Mouse (Mus musculus) frontal cortex, postnatal 25 days (tissue): ENCODE data around the gene Hsdl2.
A peak's percentile ranks its signal among the peaks of the same experiment; 100 is the strongest.

Experiments
- DNase-seq, 2 experiments: peaks; one replicate each; pipeline ENCODE4 v3.0.0; 2022; ENCODE audit warnings: low spot score in 2 of 2

Hsdl2 gene

DNA sequence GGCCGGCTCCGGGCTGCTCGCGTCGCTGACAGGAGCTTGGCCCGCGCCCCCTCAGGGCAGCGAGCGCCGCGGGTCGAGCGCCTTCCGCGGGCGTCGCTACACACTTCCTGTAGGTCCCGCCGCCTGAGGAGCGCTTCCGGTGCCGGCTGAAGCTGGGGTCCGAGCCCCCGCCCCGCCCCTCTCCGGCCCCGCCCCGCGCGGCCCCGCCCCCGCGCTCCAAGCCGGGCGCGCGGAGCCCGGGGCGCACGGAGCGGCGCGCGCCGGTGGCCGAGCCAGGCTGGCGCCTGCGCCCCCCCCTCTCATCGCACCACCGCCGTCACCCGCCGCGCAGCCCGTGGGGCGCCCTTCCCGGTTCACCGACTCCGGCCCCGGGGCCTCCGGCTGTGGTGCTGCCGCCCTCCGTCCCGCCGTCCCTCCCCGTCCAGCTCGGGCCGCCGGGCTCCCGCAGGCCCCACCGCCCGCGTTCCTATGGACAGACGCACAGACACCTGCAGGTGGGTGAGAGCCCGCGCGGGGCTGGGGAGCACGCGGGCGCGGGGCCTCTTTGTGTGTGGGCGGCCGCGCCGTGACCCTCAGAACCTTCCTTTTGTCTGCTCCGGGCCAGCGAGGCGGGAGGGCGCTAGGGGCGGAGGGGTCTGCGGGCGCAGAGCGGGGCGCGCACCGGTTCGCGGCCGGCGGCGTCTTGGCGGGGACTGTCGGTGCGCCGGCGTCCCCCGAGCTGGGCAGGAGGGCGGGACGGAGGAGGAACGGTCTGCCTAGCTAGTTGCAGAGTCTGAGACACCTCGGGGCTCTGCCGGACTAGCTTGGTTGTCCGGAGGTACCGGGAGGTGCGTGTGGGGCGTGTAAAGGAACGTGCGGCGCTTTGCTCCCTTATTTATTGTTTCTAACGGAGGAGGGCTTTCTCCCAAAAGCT is 44.9 kb downstream of the Hsdl2 start, which contains the start of gene E130308A19Rik:
E130308A19Rik (plus strand) TSS at position 214 of the 913 bp plus-strand sequence.
- DNase-seq: peak; percentile 17 to 33

DNA sequence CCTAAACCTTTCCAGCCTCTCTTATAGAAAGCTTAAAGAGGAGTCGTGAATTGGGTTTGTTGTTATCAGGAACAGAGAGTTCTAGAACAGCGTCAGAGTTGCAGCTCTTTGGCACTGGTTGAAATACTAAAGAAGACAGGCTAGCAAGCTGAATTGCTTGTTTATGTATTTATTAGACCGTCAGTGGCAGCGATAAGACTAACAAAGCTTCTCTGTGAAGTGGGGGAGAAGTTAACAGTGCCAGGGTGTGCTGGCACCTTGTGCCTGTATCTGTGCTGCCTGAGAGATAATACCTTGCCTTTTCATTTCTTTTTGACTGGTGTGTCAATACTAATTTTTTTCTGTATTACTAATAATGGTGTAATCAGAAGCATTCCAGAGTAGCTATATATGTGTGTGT is 46.9 kb downstream of the Hsdl2 start:
- DNase-seq: no peak

DNA sequence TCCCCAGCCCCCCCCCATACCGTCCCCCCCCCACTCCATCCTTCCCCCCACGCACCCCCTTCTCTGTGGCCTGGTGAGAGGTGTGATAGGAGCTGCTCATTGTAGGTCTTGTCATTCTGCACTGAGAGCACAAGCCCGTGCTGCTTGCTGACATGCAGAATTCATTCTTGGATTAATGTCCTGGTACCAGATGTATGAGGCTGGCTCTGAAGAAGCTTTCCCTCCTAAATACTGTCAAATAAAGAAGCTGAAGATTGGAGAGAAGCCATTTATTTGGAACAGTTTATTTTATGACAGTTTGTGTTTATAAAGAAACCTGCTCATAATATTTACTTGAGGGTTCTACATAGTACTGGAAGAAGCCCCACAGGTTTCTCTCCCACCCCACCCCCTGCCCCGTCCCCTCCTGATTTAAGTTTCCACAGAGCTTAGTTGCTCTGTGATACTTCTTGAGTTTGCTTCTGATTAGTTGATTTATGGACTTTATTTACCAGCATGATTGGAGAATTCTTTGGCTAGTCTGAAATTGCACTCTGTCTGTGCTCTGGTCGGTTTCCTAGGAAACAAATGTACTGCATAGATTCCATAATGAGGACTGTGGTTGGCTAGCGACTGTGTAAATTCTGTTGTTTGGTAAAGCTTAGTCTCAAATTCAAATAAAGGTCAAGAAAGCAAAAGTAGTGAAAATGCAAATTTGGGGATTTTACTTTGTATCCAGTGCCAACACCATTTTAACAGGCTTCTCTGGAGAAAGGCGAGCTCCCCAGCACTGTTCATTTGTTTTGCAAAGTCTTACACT is 47.9 kb downstream of the Hsdl2 start:
- DNase-seq: no peak

DNA sequence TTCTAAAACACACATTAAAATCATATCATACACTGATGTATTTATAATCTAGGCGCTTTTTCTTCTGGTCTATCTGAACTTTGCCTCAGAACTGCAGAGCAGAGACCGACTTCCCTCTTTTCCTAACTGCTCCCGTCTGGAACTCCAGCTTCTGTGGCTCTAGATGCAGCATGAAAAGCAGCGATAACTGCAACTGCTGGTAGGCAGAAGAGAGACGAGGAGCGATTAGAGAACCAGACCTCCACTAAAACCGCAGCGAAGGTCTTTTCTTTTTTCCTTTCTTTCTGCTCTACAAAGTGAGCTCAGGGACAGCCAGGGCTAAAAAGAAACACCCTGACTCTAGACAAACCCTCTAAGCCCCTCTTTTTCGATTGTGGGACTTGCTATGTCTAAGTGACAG is 48.8 kb downstream of the Hsdl2 start:
- no peak for DNase-seq

DNA sequence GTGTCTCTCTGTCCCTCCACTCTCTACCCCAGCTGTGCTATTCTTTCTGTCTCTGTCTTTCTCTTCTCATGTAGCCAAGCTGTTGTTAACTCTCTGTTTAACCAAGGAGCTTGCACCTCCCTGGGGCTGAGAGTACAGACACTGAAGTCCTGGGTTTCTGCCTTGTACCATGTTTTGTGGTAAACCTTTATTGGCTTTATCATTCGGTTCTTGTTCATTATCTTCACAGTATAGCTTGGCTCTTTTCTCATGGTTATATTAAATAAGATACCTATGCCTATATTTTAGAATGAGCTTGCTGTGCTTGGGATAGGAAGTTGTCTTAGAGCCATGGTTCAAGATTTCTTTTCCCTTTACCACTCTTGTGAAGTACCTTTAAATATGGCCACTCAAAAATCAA is 53.2 kb downstream of the Hsdl2 start:
- no peak for DNase-seq

DNA sequence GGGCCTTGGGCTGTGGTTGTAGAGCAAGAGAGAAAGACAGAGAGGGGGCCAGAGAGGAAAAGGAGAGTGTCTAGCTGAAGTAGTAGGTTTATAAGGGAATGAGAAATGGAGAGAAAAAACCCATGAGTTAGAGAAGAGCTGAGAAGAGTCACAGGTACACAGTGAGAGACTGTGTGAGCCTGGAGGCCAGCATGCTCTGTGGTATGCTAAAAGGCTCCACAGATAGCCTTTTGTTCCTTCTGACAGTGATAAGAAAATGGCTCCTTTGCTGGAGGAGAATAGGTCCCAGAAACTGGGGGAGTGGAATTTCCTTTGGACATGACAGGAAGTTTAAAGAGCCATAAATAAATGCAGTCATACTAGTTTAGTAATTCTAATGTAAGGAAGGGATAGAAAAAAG is 57.8 kb downstream of the Hsdl2 start:
- DNase-seq: no peak

DNA sequence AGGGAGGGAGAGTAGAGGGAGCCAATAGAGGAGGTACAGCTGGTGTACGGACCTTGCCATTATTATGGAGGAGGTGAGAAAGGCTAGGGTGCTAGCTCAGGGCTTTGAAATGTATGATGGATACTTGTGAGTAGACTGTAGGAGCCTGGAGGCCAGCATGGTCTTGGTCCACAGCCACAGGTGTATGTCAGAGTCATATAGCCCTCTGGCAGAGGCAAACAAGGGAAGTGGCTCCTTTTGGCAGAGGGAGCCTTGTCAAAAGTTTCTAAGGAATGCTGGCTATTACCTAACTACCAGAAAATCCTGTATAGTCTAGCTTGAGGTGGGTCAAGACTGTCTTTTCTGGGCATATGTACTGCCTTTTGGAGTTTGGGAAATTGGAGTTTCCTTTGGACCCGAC is 59.4 kb downstream of the Hsdl2 start:
- no peak for DNase-seq

DNA sequence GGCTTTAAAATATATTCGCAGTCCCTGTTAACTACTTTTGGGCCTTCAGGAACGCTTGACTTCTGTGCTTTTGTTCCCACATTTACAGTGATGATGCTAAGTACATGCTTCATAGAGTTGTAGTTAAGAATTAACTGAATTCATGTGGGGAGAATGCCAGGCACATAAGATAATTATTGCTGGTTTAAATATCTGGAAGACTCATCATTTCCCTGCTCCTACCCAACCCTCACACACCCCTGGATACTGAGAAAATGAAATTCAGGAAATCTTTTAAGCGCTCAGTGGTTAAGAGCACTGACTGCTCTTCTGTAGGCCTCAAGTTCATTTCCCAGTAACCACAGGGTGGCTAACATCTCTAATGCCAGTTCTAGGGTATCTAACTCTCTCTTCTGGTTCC is 60.7 kb downstream of the Hsdl2 start:
- DNase-seq: no peak

DNA sequence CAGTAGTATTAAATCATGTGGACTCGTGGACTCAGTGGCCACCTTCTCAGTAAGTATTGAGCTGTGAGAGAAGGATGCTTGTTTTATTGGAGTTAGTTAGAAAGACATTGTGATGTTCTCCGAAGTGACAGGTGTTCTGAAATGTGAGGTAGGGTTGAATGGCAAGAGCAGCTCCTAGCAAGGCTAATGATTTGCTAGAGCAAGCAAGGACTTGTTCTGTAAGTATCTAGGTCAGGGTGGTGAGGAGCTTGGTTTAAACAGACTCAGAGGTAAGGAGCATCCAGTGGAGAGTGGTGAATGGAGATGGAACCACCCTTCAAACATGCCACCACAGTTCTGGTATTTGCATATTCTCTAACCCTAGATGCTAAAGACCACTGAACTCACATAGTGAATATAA is 61.3 kb downstream of the Hsdl2 start:
- no peak for DNase-seq

DNA sequence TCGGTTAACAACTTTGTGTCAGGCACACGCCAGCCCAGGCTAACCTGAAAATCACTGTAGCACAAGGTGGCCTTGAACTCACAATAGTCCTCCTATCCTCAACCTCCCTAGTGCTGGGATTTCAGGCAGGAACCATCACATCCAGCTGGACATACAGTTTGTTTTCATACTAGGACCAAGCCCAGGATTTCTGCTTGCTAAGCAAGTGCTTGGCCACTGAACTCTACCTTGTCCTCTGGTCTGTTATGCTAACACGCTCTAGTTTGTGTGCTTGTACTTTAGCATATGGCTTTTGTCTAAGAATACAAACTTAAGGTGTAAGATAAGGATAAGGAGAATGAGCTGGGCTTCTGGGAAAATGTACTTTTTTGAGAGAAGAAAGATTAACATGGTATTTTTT is 63.1 kb downstream of the Hsdl2 start:
- no peak for DNase-seq

DNA sequence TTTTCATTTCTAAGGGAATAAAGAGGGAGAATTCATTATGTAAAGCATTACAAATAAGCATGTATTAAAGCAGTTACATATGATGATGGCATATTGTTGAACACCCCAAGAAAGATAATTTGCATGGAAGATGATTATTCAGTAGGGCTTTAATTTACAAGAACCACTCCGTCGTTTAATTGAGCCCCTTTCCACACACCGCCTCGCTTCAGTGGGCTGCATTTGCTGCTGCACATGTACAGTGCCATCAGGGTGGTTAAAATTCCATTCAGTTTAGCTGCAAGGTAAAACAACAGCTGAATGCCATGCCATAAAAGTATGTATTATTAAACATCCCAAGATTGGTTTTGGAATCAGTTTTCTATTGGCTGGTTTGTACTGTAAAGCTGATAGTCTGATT is 63.6 kb downstream of the Hsdl2 start:
- DNase-seq: no peak

DNA sequence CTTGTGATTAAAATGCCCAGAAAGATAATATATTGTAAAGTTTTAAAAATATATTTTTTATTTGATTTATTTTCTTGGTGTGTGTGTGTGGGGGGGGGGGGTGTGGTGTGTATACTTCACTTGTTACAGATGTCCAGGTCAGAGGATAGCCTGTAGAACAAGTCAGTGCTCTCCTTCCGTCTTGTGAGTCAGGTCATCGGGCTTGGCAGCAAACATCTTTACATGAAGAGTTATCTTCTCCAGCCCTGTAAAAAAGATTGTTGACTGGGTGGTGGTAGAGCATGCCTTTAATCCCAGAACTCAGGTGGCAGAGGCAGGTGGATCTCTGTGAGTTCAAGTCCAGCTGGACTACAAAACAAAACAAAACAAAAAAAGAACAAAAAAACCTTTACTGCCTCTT is 64.2 kb downstream of the Hsdl2 start:
- DNase-seq: no peak

DNA sequence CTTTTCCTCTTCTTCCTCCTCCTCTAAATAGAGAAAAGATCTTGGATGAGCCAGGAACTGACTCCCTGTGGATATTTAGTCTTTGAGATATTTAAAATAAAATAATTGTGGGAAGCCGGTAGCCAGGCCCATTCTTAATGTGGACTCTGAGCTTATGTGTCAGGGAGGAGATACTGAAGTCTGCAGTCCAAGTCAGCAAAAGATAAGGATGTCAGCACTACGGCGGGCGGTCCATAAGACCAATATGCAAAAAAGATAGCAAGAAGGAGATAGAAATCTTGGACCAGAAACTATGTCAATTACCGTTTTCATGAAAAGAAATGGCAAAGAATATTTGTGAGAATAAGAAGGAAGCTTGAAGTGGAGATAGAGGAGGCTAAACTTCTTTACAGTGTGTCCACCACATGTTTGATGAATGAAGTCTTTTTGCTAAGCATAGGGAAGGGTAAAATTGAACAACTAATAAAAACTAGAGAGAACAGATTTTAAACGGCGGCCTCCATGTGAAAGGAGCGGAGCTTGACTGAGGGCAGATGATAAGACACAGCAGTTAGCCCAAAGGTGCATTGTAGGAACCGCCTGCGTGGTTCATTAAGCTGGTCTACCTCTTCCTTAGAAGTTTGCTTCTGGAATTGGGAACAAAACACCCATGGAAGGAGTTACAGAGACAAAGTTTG is 64.8 kb downstream of the Hsdl2 start:
- no peak for DNase-seq

DNA sequence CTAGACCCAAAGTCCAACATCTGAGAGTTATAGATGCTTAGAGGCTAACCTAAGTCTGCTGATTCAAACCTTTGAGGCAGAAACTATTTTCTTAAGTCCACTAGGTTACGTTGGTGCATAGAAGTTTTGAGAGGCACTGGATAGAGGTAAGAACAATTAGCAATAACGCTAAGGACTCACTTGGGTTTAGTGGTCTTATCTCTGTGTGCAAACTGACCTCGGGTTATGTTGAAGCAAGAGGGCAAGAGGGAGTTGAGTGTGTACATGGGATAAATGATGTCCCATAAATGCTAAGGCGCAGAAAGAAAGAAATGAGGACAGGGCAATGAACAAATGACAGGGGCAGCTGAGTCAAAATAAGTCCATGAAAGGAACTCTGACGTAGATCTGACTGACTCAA is 67.8 kb downstream of the Hsdl2 start:
- DNase-seq: no peak

DNA sequence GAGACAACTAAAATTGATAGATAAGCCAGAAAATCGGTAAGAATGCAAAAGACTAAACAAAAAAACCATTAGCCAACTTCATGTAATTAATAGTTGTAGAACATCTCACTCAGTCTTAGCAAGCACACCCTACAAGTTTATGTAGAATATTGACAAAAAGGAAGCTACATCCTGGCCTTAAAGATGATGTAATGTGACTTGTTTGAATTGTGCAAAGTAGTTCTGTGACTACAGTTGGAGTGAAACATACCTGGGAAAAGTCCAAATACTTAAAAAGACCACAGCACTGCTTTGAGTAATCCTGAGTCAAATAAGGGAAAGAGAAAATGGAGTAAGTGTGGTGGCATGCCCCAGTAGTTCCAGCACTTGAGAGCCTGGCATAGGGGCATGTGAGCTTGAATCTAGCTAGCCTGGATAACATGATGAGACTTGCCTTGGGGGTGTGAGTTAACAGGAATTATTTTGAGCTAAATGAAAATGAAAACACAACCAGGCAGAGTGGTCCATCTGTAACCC is 70.9 kb downstream of the Hsdl2 start:
- no peak for DNase-seq

DNA sequence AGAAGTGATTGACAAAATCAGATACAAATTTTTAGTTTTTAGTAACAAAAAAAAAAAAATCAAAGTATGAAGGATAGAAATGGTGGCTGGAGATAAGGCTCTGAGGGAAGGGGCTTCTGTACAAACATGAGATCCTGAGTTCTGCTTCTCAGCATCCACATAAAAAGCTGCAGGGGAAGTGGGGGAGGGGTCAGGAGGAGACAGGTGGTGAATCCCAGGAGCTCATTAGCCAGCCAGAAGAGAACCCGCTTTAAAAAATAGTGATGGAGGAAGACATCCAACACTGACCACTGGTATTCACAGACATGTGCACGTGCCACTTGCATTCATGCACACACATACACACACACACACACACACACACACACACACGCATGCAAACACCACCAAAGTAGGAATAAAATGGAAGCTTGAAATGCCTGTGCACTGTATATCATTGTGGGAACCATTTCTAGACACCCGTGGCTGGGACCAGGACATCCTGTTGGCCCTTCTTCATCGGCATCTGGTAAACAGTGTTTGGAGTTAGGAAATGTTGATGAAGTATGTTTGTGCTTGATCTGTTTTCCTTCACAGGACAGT is 74.8 kb downstream of the Hsdl2 start:
- no peak for DNase-seq

DNA sequence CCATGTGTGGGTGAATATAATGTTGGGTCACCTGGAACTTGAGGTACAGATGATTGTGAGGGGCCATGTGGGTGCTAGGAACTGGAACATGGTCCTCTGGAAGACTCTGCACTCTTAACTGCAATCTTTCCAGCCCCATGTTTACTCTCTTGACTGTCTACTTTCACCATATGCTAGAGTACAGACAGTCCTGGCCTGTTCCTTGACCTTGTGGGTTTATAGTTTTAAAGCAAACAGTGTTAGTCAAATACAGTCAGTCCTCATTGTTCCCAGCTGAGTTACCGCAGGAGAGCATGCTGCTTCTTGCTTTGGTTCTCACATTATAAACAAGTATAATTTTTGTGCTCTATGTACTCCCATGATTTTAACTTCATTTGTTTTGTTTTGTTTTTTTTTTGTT is 80.8 kb downstream of the Hsdl2 start:
- no peak for DNase-seq

DNA sequence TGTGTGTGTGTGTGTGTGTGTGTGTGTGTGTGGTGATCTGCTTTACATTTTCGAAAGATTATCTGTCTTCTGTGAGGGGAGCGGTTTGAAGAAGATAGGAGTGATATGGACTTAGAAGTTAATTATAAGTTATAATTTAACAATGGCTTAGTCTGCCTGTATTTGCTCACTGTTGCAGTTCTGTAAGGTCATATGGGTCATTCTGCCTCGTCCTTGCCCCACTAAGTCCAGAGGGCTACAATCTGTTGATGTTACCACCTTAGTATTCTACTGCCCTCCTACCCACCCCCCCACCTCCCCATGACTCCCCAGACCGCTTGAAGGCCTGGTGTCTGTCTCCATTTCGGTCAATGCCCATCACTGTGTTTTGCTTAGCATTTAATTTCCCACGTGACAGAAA is 82.1 kb downstream of the Hsdl2 start:
- no peak for DNase-seq

DNA sequence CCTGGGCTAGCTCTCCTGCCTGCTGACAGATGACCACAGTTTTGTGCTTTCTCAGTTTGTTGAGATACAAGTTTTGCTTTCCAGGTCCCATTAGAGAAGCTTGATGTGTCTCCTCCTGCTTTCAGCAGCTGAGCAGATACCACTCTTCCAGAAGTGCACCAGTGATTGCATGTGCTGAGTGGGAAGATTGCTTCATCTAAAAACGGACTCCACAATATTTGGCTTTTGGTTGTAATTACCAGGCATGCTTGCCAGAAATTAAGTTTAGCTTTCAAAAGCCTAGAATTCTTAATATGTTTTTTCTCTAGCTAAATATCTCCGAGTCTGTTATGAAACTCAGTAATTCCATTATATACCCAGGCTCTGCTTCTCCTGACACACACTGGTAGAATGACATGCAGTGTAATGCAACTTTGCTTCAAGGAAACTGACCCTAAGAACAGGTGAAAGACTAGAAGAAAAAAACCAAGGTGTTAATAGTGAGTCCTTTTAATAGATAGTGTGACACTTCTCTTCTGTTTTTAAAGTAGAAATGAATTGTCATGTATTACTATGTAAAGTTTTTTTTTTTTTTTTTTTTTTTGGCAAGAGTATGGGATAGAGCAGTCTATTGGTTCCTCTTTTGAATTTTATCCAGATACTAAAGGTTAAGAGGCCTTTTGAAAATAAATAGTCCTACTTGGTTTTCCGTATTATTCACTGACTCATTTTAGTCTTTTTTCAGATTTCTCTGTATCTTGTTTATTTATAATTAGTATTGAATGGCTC is 85.4 kb downstream of the Hsdl2 start:
- no peak for DNase-seq

DNA sequence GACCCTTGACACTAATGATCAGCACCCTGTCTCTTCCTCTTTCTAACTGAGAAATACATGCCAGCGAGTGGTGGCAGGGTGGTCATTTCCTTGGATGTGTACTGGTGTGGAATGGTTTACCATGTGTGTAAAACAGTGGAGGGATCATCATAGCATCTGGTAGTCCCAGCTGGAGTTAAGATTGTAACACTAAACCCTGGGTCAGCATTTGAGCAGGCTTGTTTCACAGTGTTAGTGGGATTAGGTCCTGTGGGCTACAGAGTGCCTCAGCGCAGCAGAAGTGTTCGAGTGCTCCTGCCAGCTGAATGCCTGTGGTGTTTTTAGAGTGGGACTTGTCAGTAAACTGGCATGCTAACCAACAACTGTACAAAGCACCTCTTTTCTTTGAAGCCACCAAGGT is 86.7 kb downstream of the Hsdl2 start:
- no peak for DNase-seq
